Mouse (Mus musculus) kidney, postnatal 25 days (tissue): ENCODE data around the gene Vcl.

ENCODE experiments used
- DNase-seq, 2 experiments: peaks; one replicate each; pipeline ENCODE4 v3.0.0; 2021; ENCODE audit warnings: mixed read lengths in 2 of 2

Gene Vcl

GRCm38 (mm10) chr14:21017871-21018270, 88.7 kb downstream of the Vcl start:
- DNase-seq, result no peak

- peak in 1 of 2 experiments; percentile 7 for DNase-seq
These were observed 89.8 kb downstream of the Vcl start for GRCm38 (mm10) chr14:21018977-21019376.

DNA sequence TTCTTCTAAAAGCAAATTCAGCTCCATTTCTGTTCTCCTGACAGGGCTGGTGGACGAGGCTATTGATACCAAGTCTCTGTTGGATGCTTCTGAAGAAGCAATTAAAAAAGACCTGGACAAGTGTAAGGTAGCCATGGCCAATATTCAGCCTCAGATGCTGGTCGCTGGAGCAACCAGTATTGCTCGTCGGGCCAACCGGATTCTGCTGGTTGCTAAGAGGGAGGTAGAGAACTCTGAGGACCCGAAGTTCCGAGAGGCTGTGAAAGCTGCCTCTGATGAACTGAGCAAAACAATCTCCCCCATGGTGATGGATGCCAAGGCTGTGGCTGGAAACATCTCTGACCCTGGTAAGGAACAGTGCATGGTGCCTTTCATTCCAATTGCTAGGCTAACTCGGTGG, 91.2 kb downstream of the Vcl start:
- no peak for DNase-seq

DNA sequence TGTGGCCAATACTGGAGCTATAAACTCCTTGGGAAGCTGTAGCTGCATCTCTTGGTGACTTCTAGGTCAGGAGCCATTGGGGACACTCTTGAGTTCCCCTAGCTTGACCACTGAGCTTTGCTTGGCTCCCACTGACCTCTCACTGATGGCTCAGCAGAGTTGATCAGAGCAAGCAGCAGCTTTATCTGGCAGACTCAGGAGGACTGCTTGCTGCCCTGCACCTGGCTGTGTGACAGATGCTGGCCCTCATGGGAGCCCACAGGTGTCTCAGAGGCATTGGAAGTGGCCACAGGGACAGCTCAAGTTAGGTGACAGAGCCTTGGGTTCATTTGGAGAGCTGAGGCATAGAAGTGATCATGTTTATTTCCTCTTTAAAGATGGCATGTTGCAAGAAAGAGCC, 98.3 kb downstream of the Vcl start:
- no peak for DNase-seq

DNA sequence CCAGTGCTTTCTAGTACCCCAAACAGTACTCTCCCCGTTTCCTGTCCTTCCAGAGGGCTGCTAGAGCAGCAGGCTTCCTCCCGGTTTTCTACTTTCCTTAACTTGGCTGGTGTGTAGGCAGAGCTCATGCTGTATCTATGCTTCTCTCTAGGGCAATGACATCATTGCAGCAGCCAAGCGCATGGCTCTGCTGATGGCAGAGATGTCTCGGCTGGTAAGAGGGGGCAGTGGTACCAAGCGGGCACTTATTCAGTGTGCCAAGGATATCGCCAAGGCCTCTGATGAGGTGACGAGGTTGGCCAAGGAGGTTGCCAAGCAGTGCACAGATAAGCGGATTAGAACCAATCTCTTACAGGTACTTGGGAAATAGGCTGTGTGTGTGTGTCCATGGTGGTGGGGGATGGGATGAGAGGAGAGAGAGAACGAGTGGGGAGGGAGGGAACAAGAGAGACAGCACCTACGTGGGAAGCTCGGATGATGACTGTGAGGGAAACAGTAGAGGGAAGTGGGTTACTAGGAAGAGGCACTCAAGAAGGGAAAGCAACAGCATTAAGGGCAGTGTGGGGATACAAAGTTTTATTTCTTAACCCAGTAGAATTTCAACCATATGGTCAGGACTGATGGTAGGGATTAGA, 99.9 kb downstream of the Vcl start:
- no peak for DNase-seq

- peak; percentile 64 to 83 for DNase-seq
These were observed 102.7 kb downstream of the Vcl start for GRCm38 (mm10) chr14:21031783-21032511.

- DNase-seq, result no peak
These were observed 105.1 kb downstream of the Vcl start for GRCm38 (mm10) chr14:21034271-21034670.

DNA sequence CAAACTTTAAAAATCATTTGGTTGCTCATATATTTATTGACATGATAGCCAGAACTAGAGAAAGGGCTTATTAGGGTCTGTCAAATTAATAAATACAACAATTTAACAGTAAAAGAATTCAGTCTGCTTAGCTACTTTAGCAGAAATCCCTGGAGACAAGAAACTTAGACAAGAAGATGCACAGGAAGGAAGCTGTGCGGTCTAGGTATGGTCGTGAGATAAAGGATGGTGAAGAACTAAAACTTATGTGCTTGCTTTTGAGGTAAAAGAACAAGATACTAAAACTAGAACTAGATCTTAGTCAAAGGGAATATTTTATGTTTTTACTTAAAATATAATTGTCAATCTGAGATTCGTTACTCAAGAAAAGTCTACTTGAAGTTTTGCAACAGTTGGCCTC, 105.6 kb downstream of the Vcl start:
- no peak for DNase-seq

DNA sequence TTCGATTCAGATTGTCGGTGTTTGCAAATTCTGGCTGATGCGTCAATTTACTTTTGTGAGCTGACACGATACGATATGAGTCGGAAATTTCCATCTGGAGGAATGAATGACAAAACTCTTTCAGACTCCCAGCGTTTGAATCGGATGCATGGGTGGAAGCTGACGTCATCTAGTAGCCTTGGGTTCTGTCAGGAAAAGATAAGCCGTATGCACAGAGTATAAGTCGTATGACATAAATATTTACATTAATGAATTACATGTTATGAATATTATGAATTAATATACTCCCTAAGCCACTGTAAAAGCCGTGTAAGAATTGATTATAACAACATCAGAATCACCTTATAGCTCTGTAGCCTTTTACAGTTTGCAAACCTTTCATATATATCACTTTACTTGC, 109.9 kb downstream of the Vcl start:
- no peak for DNase-seq

DNA sequence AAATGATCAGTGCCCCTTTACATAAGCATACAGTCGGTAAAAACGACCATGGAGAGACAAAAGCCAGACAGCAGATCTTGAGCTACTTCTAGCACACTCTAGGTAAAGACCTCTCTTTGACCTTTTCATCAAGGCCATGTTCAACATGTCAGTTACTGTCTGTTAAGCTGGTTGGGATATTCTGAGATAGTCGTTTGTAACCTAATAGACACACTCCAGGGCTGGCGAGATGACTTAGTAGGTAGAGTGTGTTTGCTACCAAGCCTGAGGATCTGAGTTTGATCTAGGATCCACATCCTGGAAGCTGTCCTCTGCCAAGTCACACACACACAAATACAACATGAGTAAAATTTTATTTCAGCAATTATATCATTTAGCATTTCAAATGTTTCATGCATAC, 110.4 kb downstream of the Vcl start:
- no peak for DNase-seq

GRCm38 (mm10) chr14:21047840-21048239, 118.6 kb downstream of the Vcl start:
- DNase-seq, result no peak

DNA sequence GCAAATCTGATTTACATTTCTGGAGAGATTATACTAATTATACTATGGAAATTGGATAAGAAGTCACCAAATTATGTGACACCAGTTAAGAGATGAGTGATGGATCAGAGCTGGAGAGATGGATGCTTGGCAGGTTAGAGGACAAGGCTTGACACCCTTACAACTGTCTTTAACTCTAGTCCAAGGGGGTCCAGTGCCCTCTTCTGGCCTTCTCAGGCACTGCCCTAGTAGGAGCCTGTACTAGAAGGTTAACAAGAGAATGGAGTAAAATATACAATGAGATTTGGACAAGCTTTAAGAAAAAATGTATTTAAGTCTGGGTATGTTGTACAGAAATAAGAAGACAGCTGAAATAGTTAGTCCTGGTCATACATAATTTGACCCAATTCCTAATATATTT, 119.7 kb downstream of the Vcl start:
- peak; percentile 58 to 76 for DNase-seq

DNA sequence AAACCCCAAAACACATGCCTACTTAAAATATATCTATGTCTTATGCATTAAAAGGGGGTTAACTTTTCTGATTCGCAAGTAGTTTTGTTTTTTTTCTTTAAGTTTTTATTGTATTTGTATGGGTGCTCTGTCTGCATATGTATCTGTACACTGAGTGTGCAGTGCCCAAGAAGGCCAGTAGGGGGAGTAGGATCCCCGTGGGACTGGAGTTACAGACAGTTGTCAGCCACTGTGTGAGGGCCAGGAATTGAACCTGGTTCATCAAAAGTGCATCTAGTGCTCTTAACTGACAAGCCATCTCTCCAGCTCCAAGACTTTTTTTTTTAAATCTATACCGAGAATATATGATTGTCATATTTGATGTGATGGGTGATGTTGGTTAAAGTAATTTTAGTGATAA, 121.5 kb downstream of the Vcl start:
- peak in 1 of 2 experiments; percentile 45 for DNase-seq

- no peak for DNase-seq
These were observed 122.3 kb downstream of the Vcl start for GRCm38 (mm10) chr14:21051380-21052111.

- peak; percentile 94 to 95 for DNase-seq
These were observed 123.0 kb downstream of the Vcl start, which contains the start of the genes Ap3m1 and Adk for GRCm38 (mm10) chr14:21052112-21052780. Gene Ap3m1 (minus strand): TSS chr14:21052508. Gene Adk (plus strand): TSS chr14:21052574.

- peak; percentile 85 to 97 for DNase-seq
These were observed 123.6 kb downstream of the Vcl start for GRCm38 (mm10) chr14:21052781-21053130.

DNA sequence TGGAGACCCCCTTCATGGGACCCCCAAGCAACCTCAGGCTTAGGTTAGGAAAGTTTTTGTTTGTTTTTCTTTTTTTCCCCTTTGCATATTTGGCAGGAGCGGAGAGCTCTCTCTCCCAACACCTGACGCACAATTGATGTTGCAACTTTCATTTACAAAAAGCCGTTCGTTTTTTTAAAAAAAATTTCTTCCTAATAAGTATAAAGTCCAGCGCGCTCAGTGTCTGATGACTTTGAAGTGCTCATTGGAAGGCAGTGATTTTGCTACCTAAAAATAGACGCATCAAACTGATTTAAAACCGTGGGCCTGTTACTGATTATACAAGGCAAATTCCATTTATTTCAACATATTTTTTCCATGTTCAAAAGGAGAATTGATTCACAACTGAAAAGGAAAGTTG, 124.0 kb downstream of the Vcl start:
- DNase-seq, result peak; percentile 26 to 47

DNA sequence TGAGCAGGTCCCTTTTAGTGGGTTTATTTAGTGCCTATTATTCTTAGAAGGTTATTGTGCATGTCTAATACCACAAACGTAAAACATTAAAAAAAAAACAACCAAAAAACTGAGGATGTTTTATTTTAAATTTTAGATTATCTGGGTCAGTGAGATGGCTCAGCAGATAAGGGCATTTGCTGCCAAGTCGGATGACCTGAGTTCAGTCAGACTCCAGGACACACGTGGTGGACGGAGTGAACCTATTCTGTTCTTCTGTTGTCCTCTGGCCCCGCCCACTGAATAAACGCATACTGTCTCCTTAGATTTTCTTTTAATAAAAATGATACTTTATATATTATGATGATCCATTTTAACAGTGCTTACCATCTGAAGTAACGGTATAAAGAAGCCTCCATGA, 124.4 kb downstream of the Vcl start:
- peak; percentile 64 to 83 for DNase-seq

- no peak for DNase-seq
These were observed 129.8 kb downstream of the Vcl start for GRCm38 (mm10) chr14:21058972-21059371.

- DNase-seq, result no peak
These were observed 133.7 kb downstream of the Vcl start for GRCm38 (mm10) chr14:21062766-21063513.

DNA sequence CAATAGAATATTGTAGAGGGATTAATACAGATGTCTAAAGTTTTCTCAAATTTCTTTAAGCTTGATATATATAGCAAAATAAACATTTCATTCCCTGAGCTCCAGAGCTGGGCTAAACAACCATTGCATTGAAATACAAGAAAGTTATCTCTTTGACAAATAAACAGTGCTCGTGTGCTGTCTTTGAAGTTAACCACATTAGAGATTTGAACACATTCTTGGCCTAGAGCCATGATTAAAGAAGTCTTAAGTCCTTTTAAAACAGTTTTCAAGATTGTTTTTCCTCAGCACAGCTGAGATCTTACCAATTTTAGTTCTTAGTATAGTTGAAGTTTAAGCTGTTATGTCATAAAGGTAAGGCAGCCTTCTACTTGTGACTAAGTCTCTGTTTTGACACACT, 135.1 kb downstream of the Vcl start:
- DNase-seq, result no peak

DNA sequence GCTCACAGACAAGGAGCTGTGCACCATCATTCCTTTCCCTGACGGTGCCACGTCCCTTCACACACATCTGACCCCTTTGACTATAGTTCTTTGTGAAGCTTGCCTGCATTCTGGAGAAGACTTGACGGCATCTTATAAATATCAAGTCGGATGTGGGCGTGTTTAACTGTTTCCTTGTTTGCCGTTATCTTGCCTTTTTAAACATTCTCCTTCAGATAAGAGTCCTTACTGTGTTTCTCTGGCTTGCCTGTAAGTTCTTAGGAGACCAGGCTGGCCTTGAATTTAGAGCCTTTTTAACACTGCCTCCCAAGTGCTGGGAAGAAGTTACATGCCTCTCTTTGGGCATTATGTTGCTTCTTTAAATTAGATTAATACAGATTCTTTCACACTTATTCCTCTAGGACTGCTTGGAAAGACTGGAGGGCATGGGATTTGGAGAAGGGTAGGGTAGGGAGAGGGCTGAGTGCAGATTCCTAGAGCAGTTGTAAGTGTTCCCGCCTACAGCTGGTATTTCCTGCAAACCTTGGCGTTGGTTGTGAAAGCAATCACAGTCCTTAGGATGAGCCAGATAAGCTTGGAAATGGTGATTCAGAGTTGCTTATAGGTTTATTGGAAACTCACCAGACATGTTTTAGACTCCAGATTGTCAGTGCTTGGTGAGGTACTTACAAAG, 136.4 kb downstream of the Vcl start:
- DNase-seq, result no peak
